Mouse (Mus musculus) cerebellum, adult 11-12 months (tissue): ENCODE measurements around the gene Wfdc3.

Source experiments
- DNase-seq: peaks from one replicate; pipeline ENCODE4 v3.0.0; 2022

Gene Wfdc3

DNA sequence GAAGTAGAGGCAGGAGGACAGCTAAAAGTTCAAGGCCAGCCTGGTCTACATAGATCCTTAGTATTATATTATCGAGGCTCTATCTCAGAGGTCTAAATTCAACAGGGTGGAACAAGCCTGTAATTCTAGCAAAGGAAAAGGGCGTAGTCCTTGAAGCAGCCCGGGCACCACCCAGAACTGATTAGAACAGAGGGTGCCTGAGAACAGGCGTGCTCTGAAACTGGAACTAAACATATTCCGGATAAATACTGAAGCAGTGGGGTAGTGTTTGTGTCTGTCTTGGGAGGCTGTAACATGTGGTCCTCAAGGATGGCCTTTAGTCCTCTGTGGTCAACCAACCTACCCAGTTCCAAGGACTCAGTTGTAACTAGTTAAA, 28.2 kb upstream of the Wfdc3 start:
- no peak for DNase-seq

DNA sequence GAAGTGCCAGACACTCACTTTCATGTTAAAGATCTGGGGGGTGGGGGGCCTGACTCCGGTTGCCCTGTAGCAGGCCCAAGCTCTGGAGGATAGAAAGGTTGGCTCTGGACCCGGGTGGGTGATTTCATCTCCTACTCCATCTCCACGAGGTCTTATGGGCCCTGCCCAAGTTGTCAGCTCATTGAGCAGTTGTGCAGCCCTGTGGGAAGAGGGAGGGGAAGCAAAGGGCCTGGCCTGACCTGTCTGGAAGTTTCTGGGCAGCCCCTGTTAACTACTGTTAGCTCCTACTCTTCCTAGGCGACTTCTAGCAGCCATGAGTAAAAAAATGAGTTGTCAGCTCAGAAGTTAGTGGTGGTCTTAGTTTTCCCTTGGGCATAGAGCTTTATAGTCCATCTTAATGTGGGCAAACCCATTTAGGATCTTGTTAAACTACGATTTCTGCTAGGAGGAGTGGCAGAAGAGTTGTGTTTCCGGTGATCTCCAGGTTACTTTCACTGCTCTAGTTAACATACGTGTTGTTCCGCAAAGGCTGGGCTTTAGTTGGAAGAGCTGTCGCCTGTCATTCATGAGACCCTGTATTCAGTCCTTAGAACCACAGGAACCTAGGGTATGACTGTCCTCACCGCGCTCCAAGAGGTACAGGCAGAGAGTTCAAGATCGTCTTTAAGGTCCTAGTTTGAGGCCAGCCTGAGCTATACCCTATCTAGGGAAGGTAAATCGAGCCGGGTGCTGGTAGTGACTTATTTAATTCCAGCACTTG, 27.7 kb upstream of the Wfdc3 start:
- no peak for DNase-seq

DNA sequence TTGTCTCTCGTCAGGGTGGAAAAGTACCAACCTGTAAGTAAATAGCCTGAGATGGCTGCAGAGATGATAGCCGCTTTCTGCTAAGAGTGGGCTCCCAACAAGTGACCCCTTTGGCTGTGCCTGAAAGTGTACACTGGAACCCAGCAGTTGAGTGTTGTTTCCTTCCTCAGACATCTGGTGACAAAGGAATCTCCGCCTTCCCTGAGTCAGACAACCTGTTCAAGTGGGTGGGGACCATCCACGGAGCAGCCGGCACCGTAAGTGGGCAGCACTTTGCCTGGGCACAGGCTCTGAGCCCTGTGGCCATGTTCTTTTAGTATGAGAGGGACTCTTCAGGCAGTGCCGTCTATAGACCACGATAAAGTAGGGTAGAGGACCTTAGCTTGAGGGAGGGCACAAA, 25.4 kb upstream of the Wfdc3 start:
- DNase-seq = no peak

DNA sequence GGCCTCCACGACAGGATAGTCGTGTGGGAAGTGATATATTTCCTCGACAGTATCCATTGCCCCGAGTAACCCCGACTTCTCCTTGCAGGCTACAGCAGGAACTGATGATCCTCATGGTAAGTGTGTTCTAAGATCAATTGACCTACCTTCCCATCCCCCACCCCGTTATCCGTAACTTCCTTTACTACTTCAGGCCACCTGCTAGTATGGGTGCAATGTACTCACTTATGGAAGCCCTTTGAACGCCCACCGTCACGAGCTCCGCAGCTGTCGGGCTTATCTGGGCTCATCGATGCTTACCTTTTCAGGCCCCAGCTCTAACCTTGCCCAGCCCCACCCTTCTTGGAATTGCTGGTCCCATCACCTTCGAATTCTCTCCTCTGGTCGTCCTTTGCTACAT, 24.5 kb upstream of the Wfdc3 start:
- DNase-seq = no peak

DNA sequence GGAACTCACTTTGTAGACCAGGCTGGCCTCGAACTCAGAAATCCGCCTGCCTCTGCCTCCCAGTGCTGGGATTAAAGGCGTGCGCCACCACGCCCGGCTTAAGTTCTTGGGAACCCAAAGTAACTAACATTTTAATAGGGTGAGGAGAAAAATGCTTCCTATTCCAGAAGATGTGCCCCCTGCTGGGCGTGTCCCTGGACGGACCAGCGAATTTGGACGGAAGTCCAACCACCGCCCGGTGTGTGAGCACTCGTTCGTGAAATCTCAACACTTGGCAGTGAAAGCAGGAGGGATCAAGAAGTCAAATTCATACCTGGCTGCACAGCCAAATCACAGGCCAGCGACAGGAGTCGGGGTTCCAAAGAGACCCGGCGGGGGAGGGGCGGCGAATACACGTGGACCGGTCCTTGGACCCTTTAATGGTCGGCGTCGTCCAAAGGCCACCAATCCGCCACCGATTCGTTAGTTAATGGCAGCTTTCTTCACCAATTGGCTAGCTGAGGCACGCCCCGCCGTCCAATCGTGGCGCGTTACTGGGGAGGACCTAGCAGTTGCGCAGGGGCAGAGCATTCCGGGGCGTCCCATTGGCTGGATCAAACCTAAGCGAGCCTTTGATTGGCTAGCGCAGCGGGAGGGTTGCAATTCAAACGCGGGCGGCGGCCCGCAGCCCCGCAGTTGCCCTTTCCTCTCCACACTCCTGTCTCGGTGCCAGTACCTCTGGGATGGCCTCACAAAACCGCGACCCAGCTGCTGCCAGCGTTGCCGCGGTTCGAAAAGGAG, 23.7 kb upstream of the Wfdc3 start, which contains the start of gene Ube2c:
Gene Ube2c (plus strand): TSS at position 641 of the 780 bp plus-strand sequence.
- peak; percentile 98 for DNase-seq

DNA sequence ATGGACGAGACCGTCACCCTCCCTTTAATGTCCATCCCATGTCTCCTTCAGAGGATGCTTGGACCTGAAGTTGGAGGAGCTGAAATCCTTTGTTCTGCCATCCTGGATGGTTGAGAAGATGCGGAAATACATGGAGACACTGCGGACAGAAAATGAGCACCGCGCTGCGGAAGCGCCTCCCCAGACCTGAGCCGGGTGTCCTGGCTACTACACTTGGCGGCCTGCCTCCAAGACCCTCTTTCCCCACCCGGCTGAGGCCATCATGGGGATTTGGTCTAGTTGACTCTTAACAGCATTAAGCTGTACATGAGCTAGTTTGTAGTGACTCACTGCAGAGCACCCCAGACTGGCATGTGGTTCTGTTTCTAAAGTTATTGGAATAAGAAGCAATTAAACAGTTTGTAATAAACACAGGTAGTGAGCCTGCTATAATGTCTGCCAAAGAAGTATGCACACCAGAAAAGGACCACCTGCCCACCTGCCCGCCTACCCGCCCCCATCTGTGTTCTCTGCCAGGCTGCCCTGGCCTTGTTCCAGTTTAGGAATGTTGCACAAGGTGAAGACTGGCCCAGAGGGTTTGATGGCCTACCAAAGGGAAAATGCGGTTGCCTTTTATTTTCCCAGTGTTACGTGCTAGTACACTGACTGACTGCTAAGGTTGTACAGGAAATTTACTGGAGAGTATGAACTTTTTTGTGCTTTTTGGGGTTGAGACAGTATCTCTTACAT, 22.2 kb upstream of the Wfdc3 start:
- DNase-seq = no peak

DNA sequence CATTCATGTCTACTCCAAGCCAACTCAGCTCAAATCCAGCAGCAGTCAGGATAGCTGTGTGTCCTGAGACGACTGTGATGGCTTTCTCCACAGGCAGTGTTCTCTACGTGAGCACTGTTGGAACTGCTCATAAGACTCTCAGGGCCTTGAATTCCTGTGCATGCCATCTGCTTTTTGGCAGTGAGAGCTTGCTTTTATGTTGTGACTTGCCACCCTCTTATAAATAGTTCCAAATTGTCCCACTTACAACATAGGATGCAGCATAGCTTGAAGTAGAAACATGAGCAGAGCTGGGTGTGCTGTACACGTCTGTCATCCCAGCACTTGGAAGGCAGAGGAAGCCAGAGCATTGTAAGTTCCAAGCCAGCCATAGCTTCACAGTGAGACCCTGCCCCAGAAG, 20.1 kb upstream of the Wfdc3 start:
- no peak for DNase-seq

DNA sequence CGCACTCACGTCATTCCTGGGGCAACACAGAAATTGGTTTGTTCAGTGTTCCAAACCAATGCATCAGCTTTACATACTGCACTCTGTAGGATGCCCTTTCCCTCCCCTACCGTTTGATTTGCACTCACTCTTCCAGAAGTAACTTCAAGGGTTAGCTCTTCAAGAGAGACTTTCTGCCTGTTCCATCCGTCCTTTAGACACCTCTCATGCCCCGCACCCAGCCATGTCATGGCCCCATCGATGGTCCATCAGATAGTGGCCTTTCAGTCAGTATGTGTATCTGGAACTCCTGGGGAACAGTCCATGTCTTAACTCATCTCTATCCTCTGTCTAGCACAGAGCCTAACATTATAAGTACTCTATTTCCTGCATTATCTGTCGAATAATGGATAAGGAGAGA, 16.9 kb upstream of the Wfdc3 start:
- no peak for DNase-seq

DNA sequence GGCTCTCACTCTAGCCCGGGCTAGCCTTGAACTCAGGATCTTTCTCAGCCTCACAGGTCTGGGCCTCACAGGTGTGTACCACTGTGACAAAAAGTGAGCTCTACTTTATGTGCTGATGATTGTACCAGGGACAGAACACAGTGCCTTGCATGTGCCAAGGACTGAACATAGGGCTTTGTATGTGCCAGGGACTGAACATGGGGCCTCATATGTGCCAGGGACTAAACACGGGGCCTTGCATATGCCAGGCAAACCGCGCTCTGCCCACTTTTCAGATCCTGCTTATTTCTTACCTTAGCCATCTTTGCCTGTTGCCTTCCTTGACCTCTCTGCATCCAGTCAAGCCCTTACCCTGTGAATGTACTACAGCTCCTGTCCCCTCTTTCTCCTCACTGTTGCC, 16.2 kb upstream of the Wfdc3 start:
- DNase-seq = no peak

DNA sequence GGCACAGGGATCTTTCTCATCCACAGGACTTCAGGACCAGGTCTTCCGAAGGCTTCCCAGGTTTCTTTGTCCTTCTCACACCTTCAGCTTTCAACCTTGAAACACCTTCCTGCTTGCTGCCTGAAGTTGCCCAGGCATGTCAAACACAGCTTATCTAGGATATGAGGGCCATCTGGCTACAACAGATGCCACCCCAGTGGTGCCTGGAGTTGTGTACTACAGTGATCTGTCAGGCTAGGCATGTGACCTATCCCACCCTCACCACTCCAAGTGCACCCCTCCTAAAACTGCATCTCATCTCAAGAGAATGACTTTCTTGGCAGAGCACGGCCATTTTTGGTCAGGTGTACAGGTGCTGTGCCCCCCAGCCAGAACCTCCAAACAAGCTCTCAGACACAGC, 15.8 kb upstream of the Wfdc3 start:
- no peak for DNase-seq

DNA sequence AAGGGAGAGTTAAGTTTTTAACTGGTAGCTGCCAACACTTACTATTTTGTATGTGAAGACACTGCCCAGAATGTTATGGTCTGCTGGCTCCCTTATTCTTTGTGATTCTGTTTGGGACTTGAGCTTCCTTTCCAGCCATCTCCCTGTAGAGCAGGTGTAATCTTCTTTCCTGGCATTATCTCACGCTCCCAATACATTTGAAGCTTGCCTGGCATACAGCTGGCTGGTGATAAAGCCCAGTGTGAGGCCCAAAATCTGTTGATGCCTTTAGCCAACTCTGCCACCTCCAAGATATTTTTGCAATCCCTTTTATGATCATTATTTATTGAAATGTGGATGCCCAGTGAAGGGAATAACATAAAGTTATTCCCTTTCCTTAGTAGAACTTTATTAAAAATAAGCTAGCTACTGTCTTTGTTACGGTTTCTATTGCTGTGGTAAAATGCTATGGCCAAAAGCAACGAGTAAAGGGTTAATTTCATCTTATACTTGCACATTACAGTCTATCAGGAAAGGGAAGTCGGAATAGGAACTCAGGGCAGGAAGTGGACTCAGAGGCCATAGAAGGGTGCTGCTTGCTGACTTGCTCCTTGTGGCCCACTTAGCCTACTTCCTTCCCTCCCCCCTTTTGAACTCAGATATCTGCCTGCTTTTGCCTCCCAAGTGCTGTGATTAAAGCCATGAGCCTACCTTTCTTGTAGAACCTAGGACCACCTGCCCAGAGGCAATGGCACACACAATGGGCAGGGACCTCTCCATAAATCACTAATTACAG, 14.5 kb upstream of the Wfdc3 start:
- no peak for DNase-seq

DNA sequence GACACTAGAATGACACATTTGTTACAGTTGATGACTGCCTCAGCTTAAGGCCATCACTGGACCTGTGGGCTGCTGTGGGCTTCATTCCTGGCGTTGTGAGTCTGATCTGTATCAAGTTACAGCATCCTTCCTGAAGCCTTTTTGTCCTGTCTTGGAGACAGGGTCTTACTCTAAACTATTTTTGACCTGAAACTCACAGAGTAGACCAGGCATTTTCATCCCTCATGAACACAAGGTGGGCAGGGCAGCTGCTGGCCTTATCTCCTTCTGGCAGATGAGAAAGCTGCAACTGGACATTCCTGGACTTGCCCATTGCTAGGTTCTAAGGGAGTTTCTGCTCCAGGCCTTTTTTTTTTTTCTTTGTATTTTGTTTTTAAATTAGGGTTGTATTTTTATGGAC, 13.0 kb upstream of the Wfdc3 start:
- DNase-seq = no peak

DNA sequence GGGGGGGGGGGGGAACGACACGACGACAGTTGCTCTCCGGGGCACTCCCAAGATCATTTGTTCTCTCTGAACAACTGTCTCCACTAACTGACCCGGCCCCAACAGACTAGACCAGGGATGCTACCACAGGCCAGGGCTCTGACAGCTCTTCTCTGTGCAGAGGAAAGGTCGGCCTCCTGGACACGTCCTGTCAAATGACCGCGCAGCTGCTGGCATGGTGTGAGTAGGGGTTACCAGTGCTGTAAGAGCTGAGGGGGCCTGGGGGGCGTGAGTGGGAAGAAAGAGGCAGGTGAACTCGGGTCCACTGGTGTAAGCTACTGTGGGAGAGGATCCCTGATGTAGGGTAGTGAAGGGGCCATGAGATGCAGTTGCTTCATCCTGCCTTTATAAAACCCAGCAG, 12.1 kb upstream of the Wfdc3 start:
- no peak for DNase-seq

DNA sequence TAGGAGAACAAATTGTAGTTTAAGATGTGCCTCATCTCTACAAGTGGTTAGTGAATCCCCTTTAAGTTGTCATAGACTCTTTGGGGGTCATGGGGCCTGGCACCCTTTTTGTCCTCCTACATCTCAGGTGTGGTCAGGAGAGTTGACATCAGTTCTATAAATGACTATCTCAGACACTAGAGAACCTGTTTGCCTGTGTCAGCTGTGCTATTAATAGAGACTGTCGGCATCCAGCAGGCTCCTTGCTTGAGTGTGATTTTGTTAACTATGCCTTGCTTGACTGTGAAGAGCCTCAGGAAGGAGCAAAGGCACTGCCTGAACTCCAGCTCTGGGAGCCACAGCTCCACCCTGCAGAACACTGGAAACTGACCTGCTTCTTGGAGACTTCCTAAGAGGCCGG, 9.1 kb upstream of the Wfdc3 start:
- DNase-seq = no peak

DNA sequence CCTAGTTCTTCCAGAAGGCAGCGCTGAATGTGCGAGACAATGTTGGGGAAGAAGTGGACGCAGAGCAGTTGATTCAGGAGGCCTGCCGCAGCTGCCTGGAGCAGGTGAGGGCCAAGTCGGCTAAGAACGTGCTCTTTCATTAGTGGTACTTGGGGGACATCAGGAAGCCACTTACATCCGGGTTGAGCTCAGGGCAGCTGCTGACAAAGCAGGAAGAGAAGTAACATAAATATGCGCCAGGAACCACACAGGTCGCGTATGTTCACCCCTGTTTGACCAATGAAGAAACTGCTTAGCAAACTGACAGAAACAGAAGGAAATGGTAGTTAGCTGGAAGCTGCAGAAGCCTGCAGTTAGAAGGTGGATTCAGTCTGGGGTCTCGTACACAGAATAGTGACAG, 8.4 kb upstream of the Wfdc3 start:
- DNase-seq = no peak

DNA sequence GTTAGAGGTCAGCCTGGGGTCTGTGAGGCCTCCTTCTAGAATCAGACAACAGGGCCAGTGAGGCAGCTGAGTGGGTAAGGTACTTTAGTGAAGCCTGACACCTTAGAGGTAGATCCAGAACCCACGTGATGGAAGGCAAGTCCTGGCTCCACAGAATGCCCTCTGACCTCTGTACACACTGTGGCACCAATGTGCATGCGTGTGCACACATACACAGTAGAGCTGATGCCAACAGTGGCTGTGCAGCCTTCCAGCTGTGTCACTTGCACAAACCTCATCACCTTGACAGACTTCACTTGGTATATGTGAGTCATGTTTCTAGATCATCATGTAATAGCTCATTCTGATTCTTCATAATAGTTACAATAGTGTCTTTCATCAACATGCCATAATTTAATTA, 6.7 kb upstream of the Wfdc3 start:
- no peak for DNase-seq

DNA sequence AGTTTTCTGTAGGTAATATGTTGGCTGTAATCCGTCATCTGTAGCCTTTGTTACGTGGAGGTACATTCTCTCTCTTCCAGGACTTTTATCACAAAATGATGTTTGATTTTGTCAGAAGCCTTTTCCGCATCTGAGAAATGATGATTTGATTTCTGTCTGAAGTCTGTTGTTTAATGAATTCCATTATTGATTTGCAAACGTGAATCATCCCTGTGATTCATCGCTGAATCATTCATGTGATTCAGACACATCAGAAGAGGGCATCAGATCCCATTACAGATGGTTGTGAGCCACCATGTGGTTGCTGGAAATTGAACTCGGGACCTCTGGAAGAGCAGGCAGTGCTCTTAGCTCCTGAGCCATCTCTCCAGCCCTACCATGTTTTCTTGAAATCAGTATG, 3.3 kb upstream of the Wfdc3 start:
- no peak for DNase-seq

DNA sequence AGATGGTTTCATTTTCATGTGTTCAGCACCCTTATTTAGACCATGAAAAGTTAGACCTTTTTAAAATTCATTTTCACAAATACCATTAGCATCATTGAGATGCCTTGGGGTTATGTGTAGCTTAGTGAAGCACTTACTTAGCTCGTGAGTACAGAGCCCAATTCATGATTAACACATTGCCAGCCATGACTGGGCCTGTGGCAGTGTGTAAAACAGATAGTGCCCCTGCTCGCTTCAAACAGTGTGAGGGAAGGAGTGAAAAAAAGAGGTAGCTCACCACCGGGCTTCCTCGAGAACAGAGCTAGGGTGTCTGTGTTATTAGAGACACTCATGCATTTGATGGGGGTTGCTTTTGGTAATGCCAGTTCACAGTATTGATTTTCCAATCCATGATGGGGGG, 2.5 kb upstream of the Wfdc3 start:
- DNase-seq = no peak

DNA sequence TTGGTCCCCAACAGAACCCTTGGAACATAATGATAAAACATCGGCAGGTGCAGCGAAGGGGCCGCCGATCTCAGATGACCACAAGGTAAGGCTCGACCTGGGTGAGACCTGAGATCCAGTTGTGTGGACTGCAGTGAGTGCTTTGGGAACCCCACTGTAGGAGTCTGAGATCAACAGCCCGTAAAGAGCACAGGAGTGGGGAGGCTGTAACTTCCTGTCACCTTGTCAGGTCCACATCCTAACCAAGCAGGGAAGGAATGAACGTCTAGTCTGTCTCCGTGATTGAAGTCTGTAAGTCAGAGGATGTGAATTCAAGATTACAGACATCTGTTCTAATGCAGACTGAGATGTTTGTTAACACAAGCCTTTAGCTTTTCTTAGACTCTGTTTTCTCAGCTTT, 962 bp upstream of the Wfdc3 start:
- DNase-seq = no peak

DNA sequence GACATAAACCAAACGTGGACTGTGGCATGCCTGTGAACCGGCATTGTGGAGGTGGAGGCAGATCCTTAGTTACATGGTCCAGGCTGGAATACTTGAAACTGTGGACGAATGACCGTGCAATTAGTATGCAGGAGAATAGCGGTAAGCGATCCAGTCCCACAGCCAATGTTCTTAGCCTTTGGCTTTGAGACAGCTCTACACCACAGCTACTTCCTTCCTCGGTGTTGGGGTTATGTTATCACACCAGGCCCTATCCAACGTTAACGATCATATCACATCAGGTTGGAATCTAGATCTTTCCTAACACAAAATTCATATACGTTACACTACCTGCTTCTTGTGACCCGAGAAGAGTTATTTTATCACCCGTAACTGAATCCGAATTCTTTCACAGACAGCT, 744 bp downstream of the Wfdc3 start:
- DNase-seq = no peak

DNA sequence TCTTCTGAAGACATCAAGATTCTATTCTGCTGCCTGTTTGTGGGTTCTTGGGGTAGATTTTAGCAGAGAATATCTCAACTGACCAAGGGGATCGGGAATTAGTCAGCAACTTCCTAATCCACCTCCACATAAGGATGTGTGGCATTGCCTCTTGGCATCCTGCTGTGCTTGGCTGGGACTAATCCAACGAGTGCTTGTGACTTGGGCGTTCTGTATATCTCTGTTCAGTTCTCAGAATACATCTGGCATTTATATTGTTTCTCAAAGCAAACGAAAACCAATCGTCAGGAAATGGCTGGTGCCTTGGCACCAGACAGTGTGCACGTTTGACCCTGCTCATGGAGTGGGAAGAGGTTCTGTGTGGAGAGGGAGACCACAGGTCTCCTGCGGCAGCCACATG, 5.9 kb downstream of the Wfdc3 start:
- DNase-seq = no peak

DNA sequence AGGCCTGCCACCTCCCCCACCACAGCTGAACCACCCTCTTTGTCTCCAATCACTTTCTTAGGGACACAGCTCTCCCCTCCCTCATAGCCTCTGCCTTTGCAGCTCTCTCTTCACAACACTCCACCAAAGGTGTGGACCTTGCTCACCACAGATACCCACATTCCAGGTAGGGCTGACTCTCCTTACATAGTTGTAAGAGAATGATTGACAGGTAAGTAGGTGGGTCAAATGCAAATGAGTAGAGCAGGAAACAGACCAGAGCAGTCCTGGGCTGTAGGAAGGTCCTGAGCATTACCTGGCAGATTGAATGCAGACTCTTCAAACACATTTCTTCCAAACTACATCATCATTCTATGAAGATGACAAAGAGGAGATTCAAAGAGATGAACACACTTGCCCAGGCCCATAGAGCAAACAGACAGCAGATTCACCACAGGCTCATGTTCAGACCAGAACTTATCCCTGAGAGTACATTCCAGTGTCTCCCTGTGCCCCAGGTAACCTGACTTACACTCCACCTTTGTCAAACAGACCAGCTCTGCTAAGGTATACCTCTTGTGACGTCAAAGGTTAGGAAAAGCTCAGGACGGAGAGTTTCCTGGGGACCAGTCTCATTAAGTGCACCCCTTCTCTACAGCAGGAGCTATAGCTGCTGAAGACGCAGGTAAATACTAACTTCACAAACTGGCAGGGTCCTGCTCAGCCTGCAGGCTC, 8.2 kb downstream of the Wfdc3 start:
- no peak for DNase-seq

DNA sequence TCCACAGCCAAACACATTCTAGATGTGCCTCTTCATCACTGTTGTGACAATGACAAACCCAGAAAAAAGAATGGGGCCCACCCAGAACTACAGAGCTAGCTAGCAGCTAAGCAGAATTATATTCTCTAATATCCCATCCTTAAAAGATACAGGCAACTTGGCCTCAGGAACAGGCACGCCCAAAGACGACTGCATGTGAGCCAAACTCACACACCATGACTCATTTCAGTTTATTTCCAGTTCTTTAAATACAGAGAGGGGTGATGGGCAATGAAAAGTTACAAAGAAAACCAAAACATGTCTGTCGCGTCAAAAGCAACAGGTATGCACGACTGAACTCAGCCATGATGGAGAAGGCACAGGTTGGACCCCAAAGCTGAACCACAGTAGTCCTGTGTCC, 10.3 kb downstream of the Wfdc3 start:
- no peak for DNase-seq
